Mouse (Mus musculus) cortical plate, adult 2 months (tissue): ENCODE measurements at regions not wholly inside any gene's neighbourhood (a gene's known extent, or its start where the extent isn't known, plus 50 kb on each side); places are given as distances from the start of the nearest gene placed in this dataset.

Source experiments
- H3K27ac ChIP-seq: fragments of 200-500 bp; 2 replicates; pipeline ENCODE4 v1.5.1; 2012; ENCODE audit warnings: low read length, control low read depth, inconsistent platforms; ENCODE audit not compliant: insufficient read depth
- H3K4me1 ChIP-seq: fragments of 200-500 bp; 2 replicates; pipeline ENCODE4 v1.6.1; 2011; ENCODE audit warnings: low read length; ENCODE audit not compliant: control insufficient read depth, insufficient read depth
- H3K4me3 ChIP-seq: fragments of 200-500 bp; 2 replicates; pipeline ENCODE4 v1.5.1; 2011; ENCODE audit warnings: mild to moderate bottlenecking, low read length, control low read depth; ENCODE audit not compliant: insufficient read depth
- CTCF ChIP-seq: fragments of 200-500 bp; IDR thresholded peaks from 2 replicates; pipeline ENCODE4 v1.5.1; 2011; ENCODE audit warnings: mild to moderate bottlenecking, control low read depth, low read length; ENCODE audit not compliant: insufficient read depth; ENCODE audit errors: extremely low read depth
- POLR2A ChIP-seq: fragments of 200-500 bp; IDR thresholded peaks from 2 replicates; pipeline ENCODE4 v1.6.1; 2011; ENCODE audit warnings: mild to moderate bottlenecking, low read length, control low read depth; ENCODE audit not compliant: insufficient read depth; ENCODE audit errors: extremely low read depth

DNA sequence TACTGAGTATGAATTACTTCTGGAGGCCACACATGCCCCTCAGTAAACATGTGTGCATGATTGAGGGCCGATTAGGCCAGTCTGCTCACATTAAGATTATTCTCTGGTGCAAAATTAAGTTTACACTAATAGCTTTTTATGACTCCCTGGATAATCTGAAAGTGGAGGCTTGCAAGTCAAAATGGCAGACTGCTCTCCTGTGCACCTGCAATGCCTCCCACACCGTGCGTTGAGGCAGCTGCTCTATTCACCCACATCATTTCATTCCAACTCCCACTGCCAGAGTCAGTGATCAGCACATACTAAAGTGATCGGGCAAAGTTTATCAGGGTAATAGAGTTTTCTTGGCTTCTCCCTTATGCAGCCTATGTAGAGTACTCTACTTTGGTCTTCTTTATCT is 61.0 kb upstream of the Nwd2 start:
- Histone ChIP-seq H3K4me1 (no peaks in the 10 kb centered on the region), H3K4me3 (no peak overlapping the region), H3K27ac (no peak overlapping the region)
- TF ChIP-seq POLR2A (no peak), CTCF (no peak)
